Mouse (Mus musculus) embryonic facial prominence, embryonic 14.5 days (tissue): ENCODE results near the gene Hmcn1. TPM values are rescaled to one million over a fixed set of nuclear protein-coding genes. Genes with fewer than 3 reads are reported as not detected.
A peak's percentile ranks its signal among the peaks of the same experiment; 100 is the strongest.

Experiments used
- ATAC-seq: fragments of 200-750 bp; cut with Nextera tagmentation; 2 replicates; pipeline ENCODE4 v1.8.0; 2017; ENCODE audit warnings: low read depth, moderate number of reproducible peaks, moderate TSS enrichment
- DNase-seq: peaks from one replicate; pipeline ENCODE4 v3.0.0-alpha.2; 2015; ENCODE audit warnings: low spot score
- H3K27ac ChIP-seq: fragments of 300-500 bp; sonication (generic); replicated peaks from 2 replicates; pipeline ENCODE4 v1.5.1; 2014; ENCODE audit warnings: low read depth, mild to moderate bottlenecking, low read length, moderate library complexity
- H3K27me3 ChIP-seq: fragments of 300-500 bp; sonication (generic); replicated peaks from 2 replicates; pipeline ENCODE4 v1.6.1; 2014; ENCODE audit warnings: low read length; ENCODE audit not compliant: control insufficient read depth, insufficient read depth
- H3K36me3 ChIP-seq: fragments of 300-500 bp; sonication (generic); 2 replicates; pipeline ENCODE4 v1.6.1; 2014; ENCODE audit warnings: low read length, mixed read lengths; ENCODE audit not compliant: control insufficient read depth, insufficient read depth
- H3K4me1 ChIP-seq: fragments of 300-500 bp; sonication (generic); 2 replicates; pipeline ENCODE4 v1.6.1; 2014; ENCODE audit warnings: antibody characterized with exemption, low read length; ENCODE audit not compliant: control insufficient read depth, insufficient read depth
- H3K4me2 ChIP-seq: fragments of 300-500 bp; sonication (generic); 2 replicates; pipeline ENCODE4 v1.6.1; 2014; ENCODE audit warnings: low read depth, mild to moderate bottlenecking, low read length, moderate library complexity, mixed read lengths
- H3K4me3 ChIP-seq: fragments of 300-500 bp; sonication (generic); 2 replicates; pipeline ENCODE4 v1.5.1; 2014; ENCODE audit warnings: low read depth, mild to moderate bottlenecking, low read length
- H3K9ac ChIP-seq: fragments of 300-500 bp; sonication (generic); 2 replicates; pipeline ENCODE4 v1.6.1; 2014; ENCODE audit warnings: low read depth, mild to moderate bottlenecking, low read length, moderate library complexity, mixed read lengths
- H3K9me3 ChIP-seq: fragments of 300-500 bp; sonication (generic); 2 replicates; pipeline ENCODE4 v1.6.1; 2016; ENCODE audit warnings: low read length; ENCODE audit not compliant: control insufficient read depth
- WGBS: fragments of 180-500 bp; shearing (Covaris S2); extraction: QIAGEN DNeasy Blood & Tissue Kit; methylation state at CpG from one replicate; pipeline ENCODE4 v1.1.7; 2014; 5-methylcytosine and 5-hydroxymethylcytosine counted together
- polyA plus RNA-seq: library from polyadenylated mRNA; unstranded; fragments of >200 nt; fragmentation: Nextera tagmentation; extraction: Ambion mirVana; gene quantifications from 2 replicates; pipeline ENCODE4 v1.2.1, GENCODE M21; 2014

Gene Hmcn1
- 30.7 and 36.5 TPM in 2 replicates for polyA plus RNA-seq

GRCm38 (mm10) chr1:150993162-150994064 is at the start of gene Hmcn1:
Hmcn1 (minus strand) TSS chr1:150993435.
- under 1% methylated on average over 34 of the region's 38 CpGs for WGBS
- Histone ChIP-seq H3K9me3 (peaks cover 9% of the 10 kb centered on the region; the same call in 1 of the 2 replicates), H3K27me3 (no peaks in the 10 kb centered on the region), H3K4me3 (peak within 1 kb of the TSS; percentile 59), H3K27ac (peak within 1 kb of the TSS; percentile 88), H3K36me3 (no peaks in the 10 kb centered on the region), H3K4me2 (peak within 1 kb of the TSS; percentile 75), H3K9ac (peak within 1 kb of the TSS; percentile 79), H3K4me1 (peaks cover 10% of the 10 kb centered on the region; the same call in 1 of the 2 replicates)
- ATAC-seq (peak; percentile 92), DNase-seq (peak; percentile 92)

- WGBS = 48% methylated on average over 18 of the region's 18 CpGs
- Histone ChIP-seq H3K4me1 (peaks cover 5% of the 10 kb centered on the region; the same call in 1 of the 2 replicates), H3K36me3 (no peaks in the 10 kb centered on the region), H3K4me2 (peak overlapping the region; percentile 11; the same call in 1 of the 2 replicates), H3K9ac (no peak overlapping the region), H3K4me3 (no peak overlapping the region), H3K9me3 (no peaks in the 10 kb centered on the region), H3K27ac (no peak overlapping the region), H3K27me3 (no peaks in the 10 kb centered on the region; the same call in 1 of the 2 replicates)
- ATAC-seq = no peak
- DNase-seq = no peak
These were observed 47.9 kb upstream of the Hmcn1 start for GRCm38 (mm10) chr1:151040945-151041649.

- Histone ChIP-seq H3K27ac (no peak overlapping the region), H3K4me2 (no peak overlapping the region; the same call in 1 of the 2 replicates), H3K4me1 (peaks cover 5% of the 10 kb centered on the region; the same call in 1 of the 2 replicates), H3K9ac (no peak overlapping the region), H3K27me3 (no peaks in the 10 kb centered on the region; the same call in 1 of the 2 replicates), H3K36me3 (no peaks in the 10 kb centered on the region), H3K4me3 (no peak overlapping the region), H3K9me3 (no peaks in the 10 kb centered on the region)
- DNase-seq (no peak), ATAC-seq (no peak)
- 69% methylated on average over 7 of the region's 7 CpGs for WGBS
These were observed 47.1 kb upstream of the Hmcn1 start for GRCm38 (mm10) chr1:151040290-151040689.

- 77% methylated on average over 4 of the region's 4 CpGs for WGBS
- H3K4me1 ChIP-seq = no peaks in the 10 kb centered on the region
- no peaks in the 10 kb centered on the region for H3K36me3 ChIP-seq
- H3K4me2 ChIP-seq = no peak overlapping the region
- H3K27ac ChIP-seq = no peak overlapping the region
- H3K27me3 ChIP-seq = no peaks in the 10 kb centered on the region; the same call in 1 of the 2 replicates
- H3K4me3 ChIP-seq = no peak overlapping the region
- ATAC-seq (no peak), DNase-seq (no peak)
- H3K9ac ChIP-seq = no peak overlapping the region
- no peaks in the 10 kb centered on the region for H3K9me3 ChIP-seq
These were observed 46.0 kb upstream of the Hmcn1 start for GRCm38 (mm10) chr1:151039189-151039588.

- Histone ChIP-seq H3K27me3 (no peaks in the 10 kb centered on the region; the same call in 1 of the 2 replicates), H3K9me3 (no peaks in the 10 kb centered on the region), H3K36me3 (no peaks in the 10 kb centered on the region), H3K4me3 (no peak overlapping the region), H3K9ac (no peak overlapping the region), H3K27ac (no peak overlapping the region), H3K4me2 (no peak overlapping the region), H3K4me1 (no peaks in the 10 kb centered on the region)
- 44% methylated on average over 8 of the region's 8 CpGs for WGBS
- ATAC-seq (peak; percentile 74), DNase-seq (peak; percentile 57)
These were observed 45.3 kb upstream of the Hmcn1 start for GRCm38 (mm10) chr1:151038566-151038965.

GRCm38 (mm10) chr1:151036405-151036985 is 43.3 kb upstream of the Hmcn1 start:
- H3K9ac ChIP-seq = no peak overlapping the region
- H3K27me3 ChIP-seq = no peaks in the 10 kb centered on the region; the same call in 1 of the 2 replicates
- DNase-seq (no peak), ATAC-seq (no peak)
- no peak overlapping the region for H3K27ac ChIP-seq
- WGBS = 75% methylated on average over 15 of the region's 15 CpGs
- H3K36me3 ChIP-seq = no peaks in the 10 kb centered on the region
- H3K4me1 ChIP-seq = peaks cover 6% of the 10 kb centered on the region; the same call in 1 of the 2 replicates
- H3K4me2 ChIP-seq = no peak overlapping the region
- H3K4me3 ChIP-seq = no peak overlapping the region
- no peaks in the 10 kb centered on the region for H3K9me3 ChIP-seq

GRCm38 (mm10) chr1:151035766-151036165 is 42.5 kb upstream of the Hmcn1 start:
- Histone ChIP-seq H3K27me3 (no peaks in the 10 kb centered on the region; the same call in 1 of the 2 replicates), H3K4me3 (no peak overlapping the region), H3K4me2 (no peak overlapping the region), H3K9ac (no peak overlapping the region), H3K4me1 (peaks cover 8% of the 10 kb centered on the region; the same call in 1 of the 2 replicates), H3K9me3 (no peaks in the 10 kb centered on the region), H3K36me3 (no peaks in the 10 kb centered on the region), H3K27ac (no peak overlapping the region)
- 88% methylated on average over 3 of the region's 3 CpGs for WGBS
- DNase-seq (no peak), ATAC-seq (no peak)

- H3K4me3 ChIP-seq = no peak overlapping the region
- H3K9ac ChIP-seq = no peak overlapping the region
- ATAC-seq = no peak
- WGBS = 3% methylated on average over 5 of the region's 5 CpGs
- no peak for DNase-seq
- H3K27ac ChIP-seq = no peak overlapping the region
- H3K4me2 ChIP-seq = no peak overlapping the region
- H3K27me3 ChIP-seq = no peaks in the 10 kb centered on the region; the same call in 1 of the 2 replicates
- peaks cover 8% of the 10 kb centered on the region; the same call in 1 of the 2 replicates for H3K4me1 ChIP-seq
- H3K9me3 ChIP-seq = no peaks in the 10 kb centered on the region
- H3K36me3 ChIP-seq = no peaks in the 10 kb centered on the region
These were observed 41.9 kb upstream of the Hmcn1 start for GRCm38 (mm10) chr1:151034993-151035592.
